Mouse (Mus musculus) T-helper 1 cell (primary cell): ENCODE measurements around the gene Gm5767.

Experiments
- in situ Hi-C: fragments of 300-600 bp; cut with MboI, MseI; formaldehyde crosslinking; loops from one replicate; pipeline ENCODE4 v1.15.1; 2025; ENCODE audit warnings: high pct_unique_total_duplicates

The Gm5767 gene

DNA sequence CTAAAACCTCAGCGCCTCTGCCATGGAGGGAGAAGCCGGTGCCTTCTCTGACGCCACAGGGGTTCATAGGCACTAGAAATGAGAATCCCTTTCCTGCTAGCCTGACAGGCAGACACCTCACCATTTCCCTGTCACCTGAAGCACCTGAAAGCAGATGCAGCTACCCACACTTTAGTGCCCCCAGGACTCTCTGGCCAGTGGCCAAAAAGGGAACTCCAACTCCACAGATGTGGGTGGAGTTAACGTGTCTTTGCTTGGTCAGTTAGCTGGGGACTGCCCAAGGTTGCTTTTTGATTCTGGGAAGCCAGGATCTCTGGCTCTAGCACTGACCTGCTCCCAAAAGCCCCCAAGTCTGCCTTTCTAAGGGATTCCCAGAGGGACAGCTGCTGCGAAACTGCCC is 11.1 kb upstream of the Gm5767 start:
- in situ Hi-C loops = no loop called here

DNA sequence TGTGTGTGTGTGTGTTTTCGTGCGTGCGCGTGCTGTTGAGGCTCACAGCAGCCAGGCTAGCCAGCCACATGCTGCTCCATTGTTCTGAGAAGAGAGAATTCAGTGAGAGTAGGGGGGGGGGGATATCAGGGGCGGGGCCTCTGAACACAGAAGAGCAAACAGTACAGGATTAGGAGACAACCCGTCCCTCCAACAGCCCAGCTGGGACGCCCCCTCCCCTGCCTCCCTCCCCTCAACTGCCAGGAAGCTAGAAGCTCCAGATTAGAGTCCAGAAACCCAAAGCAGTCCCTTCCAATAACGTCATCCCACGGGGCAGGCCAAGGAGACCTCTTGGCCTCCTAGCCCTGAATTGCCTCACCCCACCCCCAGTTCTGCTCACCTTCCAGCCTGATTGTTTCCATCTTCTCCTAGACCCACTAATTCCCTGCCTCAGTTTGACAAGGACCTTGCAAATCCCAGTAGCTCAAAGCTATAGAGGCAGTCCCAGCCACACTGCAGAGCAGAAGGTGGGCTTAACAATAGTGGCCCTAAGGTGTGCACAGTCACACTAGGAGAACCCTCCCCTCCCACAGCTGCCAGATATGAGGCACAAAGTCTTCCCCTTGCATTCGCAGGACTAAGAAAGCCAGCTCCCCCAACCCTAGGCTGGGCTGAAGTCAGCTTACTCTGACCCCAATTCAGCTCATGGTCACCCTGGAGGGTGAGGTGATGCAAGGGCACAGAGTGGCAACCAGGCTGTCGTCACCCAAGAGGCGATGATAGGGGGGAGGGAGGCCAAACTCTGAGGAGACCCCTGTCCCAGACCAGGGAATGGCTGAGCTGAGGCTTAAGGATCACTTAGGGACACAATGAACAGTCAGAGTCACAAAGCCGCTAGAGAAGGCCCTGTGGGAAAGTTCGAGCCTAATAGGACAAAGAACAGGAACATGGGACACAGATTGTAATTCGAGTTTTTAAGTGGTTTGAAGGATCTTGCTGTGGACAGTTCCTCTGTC is 10.2 kb upstream of the Gm5767 start:
- in situ Hi-C loops = no loop called here

DNA sequence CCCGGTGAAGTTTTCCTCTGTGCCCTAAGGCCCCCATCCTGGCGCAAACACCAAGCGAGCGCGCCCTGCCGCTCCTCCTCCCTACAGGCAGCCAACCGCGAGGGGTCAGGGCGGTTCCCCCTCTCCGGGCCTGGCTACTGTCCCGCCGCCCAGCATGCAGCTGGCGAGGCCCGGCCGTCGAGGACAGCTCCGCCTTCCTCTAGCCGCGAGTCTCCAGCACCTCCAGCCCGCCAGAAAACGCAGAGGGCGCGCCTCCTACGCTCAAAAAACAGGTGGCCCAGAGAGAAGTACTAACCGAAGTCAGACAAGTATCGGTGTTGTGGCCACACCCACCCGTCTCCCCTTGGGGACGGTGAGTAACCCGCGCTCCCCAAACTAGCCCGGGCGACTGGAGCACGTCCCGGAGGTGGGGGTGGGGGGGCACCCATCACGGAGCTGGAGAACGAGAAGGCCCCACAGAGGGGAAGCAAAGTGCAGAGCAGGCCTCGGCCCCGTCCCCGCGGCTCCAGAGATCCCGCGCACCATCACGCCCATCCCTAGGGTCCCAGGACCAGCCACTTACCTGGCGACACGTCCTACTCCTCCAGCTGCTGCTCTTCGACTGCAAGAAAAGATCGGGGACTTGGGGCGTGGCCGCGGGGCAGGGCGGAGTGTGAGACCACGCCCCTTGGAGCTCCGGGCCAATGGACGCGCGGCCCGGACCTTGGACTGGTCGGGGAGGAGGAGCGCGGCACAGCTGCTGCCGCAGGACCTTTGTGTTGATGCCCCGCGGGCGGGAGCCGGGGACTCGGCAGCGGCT is 8.8 kb upstream of the Gm5767 start, which contains the start of gene Carhsp1:
TSS of gene Carhsp1 (minus strand) at position 605 of the 799 bp plus-strand sequence.
- in situ Hi-C loops = no loop called here

DNA sequence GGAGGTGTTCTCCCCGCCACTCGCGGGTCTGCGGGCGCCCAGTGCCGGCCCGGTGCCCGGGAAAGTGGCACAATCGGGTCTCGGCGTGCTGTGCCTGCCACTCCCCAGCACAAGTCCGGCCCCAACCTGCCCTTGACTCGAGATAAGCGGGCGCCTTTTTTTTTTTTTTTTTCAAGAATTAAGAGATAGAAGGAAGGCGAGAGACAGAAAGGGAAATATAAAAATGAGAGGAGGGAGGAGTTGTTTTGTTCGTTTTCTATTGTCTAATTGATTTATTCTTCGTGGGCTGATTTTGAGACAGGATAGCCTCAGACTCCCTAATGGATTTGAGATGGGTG is 8.3 kb upstream of the Gm5767 start:
- in situ Hi-C loops = no loop called here

DNA sequence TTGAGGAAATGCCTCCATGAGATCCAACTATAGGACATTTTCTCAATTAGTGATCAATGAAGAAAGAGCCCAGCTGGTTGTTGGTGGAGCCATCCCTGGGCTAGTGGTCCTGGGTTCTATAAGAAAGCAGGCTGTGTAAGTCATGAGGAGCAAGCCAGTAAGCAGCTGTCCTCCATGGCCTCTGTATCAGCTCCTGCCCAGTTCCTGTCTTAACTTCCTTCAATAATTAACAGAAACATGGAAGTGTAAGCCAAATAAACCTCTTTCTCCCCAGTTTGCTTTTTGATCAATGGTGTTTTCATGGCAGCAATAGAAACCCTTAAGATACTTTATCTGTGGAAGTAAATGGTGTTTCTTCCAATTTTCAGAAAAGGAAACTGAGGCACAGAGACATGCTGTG is 7.8 kb upstream of the Gm5767 start:
- in situ Hi-C loops = no loop called here

DNA sequence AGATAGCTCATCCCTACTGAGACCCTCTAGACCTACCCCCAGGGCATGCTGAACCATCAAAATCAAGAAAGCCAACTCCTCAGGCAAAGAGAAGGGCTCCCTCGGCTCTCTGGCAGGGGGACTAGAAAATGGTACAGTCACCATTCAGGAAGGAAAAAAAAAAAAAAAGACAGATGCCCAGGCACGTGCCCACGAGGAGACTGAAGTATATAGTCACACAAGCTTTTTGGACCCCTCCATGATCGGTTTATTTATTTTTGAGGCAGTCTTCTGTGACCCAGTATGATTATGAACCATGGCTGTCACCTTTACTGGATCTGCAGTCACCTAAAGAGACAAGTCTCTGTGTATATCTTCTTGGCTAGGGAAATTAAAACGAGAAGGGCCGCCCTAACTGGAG is 7.2 kb upstream of the Gm5767 start:
- in situ Hi-C loops = no loop called here

DNA sequence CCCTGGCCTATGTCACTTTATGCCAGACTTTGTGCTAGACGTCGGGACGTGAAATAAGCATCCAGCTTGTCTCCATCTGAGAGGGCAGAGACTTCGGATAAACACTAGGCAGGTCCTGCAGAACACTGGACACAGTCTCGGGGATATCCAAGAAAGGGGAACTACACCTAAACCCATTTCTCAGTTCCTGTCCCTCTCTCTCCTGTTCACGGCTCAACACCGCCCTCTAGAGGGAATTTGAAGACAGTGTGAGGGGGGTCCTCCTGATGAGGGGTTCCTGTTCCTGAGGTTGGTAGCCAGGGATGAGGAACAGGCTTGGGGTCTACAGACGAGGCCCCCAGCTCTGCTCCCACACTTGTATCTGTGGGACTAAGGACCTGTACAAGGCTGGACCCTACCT is 6.4 kb upstream of the Gm5767 start:
- in situ Hi-C loops = no loop called here

DNA sequence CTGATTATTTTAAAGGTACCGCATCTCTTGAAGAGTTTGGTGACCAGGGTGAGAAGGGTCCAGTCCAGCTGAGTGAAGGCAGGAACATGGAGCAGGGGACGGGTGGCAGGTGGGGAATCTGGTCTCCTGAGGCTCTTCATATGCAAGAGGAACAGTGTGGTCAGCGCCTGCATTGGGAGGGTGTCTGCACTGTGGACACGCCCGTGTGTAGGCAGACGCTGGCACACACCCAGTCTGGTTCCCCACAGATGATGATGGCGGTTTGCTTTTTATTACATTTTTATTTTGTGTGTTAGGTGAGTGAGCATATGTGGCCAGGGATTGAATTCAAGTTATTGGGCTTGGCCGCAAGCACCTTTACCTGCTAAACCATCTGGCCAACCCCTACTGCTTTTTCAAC is 5.0 kb upstream of the Gm5767 start:
- in situ Hi-C loops = loop anchor here (5.0 kb wide), 2 partner anchors 33 to 183 kb away; no protein-coding TSS in a partner anchor

DNA sequence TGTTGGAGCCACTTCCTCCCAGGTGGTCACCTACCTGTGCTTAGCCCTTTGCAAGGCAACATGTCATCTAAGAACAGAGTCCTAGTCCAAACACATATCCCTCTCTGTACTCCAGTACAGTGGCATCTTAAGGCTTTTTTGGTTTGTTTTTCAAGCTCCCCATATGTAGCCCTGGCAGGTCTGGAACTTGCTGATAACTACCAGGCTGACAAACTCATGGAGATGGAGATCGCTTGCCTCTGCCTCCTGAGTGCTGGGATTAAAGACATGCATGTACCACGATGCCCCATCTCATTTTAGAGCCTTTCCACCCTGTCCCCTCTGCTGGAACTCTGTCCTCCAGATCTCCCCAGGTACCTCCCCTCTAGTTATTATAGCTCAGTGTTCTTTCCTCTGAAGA is 4.3 kb upstream of the Gm5767 start:
- in situ Hi-C loops = loop anchor here (5.0 kb wide), 2 partner anchors 34 to 184 kb away; no protein-coding TSS in a partner anchor

DNA sequence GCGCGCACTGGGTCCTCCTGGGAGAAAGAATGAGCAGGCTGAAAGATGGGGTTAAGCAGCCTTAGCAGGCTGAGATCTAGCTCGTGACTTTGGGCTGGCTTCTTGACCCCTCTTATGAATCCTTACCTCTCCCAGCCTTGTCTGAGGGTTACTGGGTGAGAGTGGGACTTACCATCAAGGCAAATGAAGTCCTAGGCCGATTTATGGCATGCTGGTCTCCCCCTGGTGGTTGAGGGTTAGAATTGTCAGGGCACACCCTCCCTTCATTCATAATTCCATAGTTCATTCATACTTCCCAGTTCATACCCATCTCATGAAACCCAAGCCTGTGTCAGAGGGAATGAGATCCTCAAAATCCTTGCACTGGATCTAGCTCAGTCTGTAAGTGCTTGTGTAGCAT is 3.8 kb upstream of the Gm5767 start:
- in situ Hi-C loops = loop anchor here (5.0 kb wide), 2 partner anchors 34 to 184 kb away; no protein-coding TSS in a partner anchor

DNA sequence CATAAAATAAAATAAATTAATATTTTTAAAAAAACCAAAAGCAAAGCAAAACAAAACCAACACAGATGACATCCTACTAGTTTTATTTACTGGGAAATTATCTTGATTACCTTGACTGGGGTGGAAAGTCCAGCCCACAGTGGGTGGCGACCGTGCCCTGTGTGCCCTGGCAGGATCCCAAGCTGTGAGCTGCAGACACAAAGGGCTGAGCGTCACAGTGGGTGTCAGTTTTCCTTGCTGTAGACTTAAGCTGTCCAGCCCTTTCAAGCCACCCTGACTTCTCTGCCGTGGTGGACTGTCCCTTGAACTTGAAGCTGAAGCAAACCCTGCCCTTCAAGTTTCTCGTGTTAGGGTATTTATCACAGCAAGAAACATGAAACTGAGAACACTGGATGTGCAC is 2.5 kb upstream of the Gm5767 start:
- in situ Hi-C loops = loop anchor here (5.0 kb wide), 2 partner anchors 36 to 186 kb away; no protein-coding TSS in a partner anchor

DNA sequence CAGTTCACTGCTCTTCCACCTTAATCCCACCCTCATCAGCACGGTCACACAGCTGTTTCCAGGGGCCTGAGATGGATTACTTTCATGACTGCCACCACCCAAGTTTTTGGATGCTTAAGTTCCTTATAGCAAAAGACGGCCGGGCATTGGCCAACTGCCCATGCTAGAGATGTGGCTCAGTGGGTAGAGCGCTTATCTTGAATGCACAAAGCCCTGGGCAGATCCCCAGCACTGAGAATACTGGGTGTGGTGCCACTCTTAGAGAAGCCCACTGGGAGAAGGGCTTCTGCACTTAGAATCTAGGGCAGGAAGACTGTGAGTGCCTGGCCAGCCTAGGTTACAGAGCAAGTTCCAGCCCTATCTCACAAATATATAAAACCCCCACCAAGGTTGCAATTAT is 1.9 kb upstream of the Gm5767 start:
- in situ Hi-C loops = loop anchor here (5.0 kb wide), 2 partner anchors 36 to 186 kb away; no protein-coding TSS in a partner anchor

DNA sequence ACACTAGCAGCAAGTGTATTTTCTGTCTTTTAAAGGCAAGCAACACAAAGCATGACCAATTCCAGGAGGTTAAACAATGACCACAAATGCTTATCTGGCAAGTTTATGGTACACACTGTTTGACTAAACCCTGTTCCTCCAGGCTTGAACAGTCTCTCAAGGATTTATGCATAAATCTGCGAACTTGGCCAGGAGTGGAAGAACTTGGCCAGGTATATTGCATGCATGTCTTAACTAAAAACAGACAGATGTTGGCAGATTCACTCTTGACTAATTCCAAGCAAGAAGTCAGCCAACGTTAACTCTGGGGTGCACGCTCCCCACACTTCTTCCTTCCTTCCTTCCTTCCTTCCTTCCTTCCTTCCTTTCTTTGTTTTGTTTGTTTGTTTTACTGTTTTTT is 790 bp upstream of the Gm5767 start:
- in situ Hi-C loops = loop anchor here (5.0 kb wide), 2 partner anchors 37 to 187 kb away; no protein-coding TSS in a partner anchor

DNA sequence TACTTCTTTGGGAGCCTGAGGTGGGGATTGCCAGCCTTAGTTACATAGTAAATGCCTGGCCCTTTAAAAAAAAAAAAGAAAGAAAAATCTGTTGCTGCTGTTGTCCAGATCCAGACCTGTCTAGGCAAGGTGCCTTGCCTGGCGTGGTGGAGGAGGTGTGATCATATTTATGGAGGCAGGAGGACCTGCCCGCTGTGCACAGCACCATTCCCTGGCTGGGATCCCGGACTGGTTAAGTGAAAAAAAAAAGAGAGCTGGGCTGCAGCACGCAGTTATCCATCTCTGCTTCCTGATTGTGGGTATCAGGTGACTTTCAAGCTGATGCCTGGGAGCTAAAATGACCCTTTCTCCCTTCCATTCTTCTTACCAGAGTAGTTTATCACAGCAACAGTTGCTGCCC is 4.5 kb downstream of the Gm5767 start:
- in situ Hi-C loops = loop anchor here (5.0 kb wide), 1 partner anchor 82 kb away; no protein-coding TSS in a partner anchor

DNA sequence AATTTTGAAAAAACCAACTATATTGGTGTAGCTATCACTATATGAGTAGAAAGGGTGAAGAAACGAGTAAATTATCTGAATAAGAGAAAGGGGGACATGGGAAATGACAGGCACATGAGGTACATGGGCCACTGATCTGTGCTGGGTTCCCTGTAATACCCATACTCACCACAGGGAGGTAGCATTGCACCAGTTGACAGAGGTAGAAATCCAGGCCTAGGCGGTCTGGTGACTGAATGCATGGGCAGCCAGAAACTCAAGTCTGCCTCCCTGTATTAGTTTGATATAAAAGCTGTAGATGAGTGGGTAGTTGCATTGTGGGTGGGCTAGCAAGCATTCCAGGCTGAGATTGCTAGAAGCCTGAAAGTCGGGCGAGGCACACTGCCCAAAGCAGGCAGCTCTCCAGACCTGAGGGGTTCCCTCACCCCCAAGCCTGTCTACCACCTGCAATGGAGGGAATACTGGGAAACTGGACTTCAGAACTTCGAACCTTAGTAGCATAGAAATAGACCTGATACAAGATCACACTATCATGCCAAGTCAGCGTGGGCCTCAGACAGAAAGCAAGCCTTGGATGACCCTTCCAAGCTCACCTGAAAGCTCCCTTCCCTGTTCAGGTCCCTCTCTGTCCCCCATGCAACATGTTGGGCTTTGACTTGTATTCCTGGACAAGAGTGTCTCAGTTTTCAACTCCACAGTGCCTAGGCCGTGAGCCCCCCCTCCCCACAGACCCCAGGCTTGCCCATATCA is 5.7 kb downstream of the Gm5767 start:
- in situ Hi-C loops = loop anchor here (5.0 kb wide), 1 partner anchor 81 kb away; no protein-coding TSS in a partner anchor

DNA sequence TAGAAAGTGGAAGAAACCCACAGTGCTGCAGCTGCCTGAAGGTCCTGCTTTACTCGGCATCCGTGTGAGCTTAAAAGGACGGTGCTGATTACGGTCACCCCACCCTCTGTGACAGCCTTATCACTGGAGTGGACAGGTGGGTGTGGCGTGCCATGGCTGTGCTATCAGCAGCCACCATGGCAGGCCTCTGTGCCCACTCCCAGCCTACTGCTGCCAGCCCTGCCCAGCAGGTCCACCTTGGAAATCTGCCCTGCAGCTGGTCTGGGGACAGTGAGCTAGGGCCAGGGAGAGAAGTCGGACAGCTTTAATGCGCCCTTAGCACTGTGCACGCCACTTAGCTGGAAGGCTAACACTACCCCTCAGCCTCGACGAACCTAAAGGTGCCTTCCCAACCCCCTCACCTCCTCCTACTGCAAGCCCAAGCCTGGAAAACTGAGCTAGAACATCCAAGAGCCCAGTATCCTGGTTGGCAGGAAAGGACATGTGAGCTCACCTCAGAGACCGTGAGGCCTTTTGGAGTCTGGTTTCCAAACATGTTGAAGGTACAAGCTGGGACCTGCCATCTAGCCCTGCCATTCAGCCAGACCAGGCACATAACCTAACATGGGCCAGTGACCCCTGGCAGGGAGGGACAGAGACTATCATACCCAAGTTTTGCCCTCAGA is 6.4 kb downstream of the Gm5767 start:
- in situ Hi-C loops = loop anchor here (5.0 kb wide), 1 partner anchor 80 kb away; no protein-coding TSS in a partner anchor

DNA sequence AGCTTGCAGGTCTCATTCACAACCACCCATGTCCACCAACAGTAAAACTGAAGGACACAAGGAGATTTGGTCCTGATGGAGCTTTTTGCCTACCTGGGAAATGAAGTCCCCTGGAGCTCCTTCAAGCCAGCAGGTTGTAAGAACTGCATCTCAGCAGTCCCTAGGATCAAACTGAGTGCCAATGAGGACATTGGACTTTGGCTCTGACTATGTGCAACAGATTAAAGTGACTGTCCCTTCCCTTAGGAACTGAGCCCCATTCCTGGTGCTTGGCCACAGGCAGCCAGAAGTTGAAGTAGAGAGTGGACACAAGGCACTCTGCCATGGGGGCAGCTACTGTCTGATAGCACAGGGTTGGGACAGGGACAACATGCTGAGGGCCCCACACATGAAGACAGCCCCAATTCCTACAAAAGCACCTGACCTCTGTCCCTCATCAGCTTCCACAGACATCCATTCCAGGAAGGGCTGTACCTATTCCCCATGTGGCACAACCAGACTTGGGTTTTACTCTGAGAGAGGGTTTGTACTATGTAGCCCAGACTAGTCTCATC is 7.1 kb downstream of the Gm5767 start:
- in situ Hi-C loops = loop anchor here (5.0 kb wide), 1 partner anchor 80 kb away; no protein-coding TSS in a partner anchor

DNA sequence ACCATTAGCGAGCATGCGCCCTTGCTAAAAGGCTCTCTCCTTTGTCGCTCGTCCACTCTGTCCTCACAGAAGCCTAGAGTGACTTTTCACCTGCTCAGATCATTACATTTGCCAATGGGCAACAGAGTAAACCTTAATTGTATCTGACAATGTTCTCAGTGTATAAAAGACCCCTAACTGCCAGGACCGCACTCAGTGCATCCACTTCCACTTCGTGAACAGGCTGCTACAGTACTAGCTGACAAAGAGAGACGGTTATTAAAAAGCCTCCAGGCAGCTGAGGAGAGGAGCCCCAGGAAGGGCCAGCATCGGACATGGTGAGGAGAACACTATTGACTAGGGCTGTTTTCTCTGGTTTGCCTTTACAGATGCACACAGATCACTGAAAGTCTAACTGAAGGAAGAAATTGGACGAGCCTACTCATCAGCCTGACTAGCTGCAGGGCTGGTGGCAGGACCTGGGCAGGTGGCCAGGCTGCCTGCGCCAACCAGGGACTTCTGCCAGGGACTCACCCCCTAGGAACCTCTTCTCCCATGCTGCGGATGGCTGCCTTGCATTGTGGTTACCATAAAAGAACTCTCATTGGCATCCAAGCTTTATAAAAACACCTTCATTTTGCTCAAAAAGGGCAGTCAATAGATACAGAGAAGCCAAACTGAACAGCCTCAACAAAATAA is 9.5 kb downstream of the Gm5767 start:
- in situ Hi-C loops = loop anchor here (5.0 kb wide), 1 partner anchor 77 kb away; no protein-coding TSS in a partner anchor

DNA sequence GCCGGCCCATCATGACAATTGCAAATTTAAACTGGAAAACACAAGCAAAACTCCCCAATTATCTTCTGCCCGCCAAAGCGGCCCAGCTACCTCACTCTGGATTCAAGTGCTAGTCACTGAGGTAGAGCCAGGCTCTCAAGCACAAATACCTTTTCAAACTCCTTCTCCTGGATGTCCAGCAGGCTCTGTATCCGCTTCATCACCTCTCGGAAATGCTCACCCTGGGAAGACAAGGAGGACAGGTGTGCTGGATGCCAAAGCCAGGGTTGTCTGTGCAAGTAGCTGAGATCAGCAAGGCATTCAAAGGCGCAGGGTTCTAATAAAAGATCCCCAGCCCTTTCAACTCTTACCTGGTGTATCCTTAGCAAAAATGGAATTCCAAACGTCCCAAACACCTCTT is 10.6 kb downstream of the Gm5767 start:
- in situ Hi-C loops = no loop called here

DNA sequence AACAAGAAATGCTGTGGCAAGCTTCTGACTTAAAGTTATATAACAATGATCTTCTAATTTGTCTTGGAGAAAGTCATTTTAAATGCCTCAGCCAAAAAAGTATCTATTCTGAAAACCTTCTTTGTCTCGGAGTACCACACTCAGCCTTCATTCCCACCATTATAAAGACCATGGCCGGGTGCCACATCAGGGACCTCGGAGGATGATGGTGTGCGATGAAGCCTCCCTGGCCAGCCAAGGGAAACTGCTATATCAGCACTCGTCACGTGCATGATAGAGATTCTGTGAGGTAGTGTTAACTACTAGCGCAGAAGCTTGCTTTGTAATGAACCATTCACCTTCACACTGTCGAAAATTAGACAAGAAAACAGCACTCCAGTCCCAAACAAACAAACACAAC is 19.0 kb downstream of the Gm5767 start:
- in situ Hi-C loops = no loop called here
